Mouse (Mus musculus): ENCODE data around the gene Olfr43.

Olfr43 gene

DNA sequence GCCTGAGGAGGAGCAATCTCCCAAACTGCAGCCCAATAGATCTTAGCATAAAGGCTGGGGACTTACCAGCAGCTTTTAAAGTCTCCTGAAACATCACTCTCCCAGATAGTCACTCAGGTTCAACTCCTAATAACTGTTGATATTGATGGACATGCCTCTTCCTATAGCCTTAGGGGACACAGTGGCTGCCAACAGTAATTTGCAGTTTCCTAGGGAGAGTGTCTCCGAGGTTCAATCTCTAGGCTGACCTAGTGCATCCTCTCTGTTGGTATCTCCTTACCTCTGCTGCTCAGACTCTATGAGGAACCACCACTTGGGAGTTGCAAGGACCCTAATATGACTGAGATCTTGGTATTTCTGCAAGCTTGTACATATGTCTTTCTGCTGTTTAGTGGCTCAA lies at the start of gene Olfr43:
Olfr43 (minus strand) TSS at position 101 of the 400 bp plus-strand sequence.
- DNase-seq (ENCODE audit: extremely low read depth, low read depth, low spot score), result no peak

DNA sequence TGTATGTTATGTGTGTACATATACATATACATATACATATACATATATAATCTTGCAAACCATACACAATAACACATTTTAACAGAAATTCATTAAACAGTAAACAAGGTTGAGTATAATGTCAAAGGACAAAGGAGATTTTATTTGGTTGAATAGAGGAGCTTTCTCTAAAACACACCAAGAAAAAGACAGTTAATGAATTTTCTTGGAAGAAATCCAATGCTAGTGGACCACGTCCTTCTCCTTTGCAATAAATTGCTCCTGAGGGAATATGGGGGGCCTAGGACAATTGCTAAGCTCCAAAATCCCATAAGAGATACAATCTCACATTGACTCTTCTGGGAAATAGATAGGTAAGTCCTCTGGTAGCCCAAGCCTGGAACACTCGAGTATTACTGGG lies 48.3 kb upstream of the Olfr43 start, which contains the start of gene Olfr406:
Olfr406 (plus strand) TSS at position 301 of the 400 bp plus-strand sequence.
- DNase-seq (ENCODE audit: extremely low read depth, low read depth, low spot score), result no peak

DNA sequence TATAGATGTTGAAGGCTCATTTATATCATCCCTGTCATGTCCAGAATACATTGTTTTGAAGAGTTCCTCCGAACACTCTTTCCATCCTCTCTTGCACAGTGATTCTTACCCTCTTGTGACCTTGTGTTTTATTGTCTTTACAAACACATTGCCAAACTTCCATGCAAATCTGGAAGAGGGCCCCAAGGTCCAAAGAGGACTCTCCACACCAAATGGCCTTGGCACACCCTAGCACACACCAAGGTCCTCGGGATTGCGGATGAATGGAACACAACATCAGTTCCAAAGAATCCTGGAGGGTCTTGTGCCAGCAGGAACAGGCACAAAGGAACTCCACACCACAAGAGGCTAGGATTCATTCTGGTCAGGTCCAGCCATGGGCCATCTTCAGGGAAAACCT lies 30.0 kb upstream of the Olfr43 start:
- DNase-seq (ENCODE audit: extremely low read depth, low read depth, low spot score), result no peak

DNA sequence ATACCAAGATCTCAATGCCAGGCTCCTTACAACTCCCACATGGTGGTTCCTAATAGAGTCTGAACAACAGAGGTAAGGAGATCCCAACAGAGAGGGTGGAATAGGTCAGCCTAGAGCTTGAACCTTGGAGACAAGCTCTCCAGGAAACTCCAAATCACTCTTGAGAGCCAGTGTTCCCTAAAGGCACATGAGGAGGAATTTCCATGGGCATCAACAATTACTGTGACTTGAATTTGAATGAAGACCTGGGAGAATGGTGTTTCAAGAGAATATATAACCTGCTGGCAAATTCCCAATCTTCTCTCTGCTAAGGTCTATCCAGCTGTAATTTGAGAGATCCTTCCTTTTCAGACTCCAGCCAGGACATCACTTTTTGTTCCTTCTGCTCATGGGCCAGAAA lies 25.2 kb downstream of the Olfr43 start, which contains the start of gene Olfr403:
Olfr403 (plus strand) TSS at position 301 of the 400 bp plus-strand sequence.
- DNase-seq (ENCODE audit: extremely low read depth, low read depth, low spot score), result no peak

DNA sequence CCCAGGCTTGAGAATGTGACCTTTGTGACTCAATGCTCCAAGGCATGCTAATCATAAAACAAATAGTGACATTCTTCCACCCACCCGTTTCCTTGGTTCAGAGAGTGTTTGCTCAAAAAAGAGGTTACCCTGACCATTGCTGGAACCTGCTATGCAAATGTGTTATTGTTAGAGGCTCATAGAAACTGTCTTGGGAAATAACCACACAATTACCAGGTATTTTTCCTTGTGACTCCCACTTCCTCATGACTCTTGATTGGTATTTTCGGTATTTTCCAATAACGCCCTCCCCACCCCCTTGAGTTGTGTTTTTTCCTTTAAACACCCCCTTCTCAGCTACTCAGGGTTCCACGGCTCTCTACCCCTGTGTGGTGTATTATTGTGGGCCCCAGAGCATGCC lies 27.4 kb downstream of the Olfr43 start:
- DNase-seq (ENCODE audit: extremely low read depth, low read depth, low spot score), result no peak

DNA sequence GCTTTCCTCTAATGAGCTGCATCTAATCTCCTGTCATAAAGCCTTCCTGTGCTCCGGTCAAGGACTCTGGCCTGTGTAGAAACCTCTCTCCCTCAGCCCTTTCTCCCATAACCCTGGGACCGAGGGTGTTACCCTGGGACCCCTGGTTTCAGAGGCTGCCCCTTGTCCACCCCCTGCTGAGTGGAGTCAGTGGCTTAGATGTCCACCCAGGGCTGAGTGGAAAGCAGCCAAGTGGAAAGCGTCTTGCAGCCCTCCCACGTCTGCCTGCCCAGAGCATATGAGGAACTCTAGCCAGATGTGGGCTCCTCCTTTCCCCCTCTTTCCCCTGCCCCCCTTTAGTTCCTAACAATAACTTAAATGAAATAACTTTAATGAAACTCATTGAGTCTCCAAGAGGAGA lies 28.0 kb downstream of the Olfr43 start:
- no peak for DNase-seq (ENCODE audit: extremely low read depth, low read depth, low spot score)

DNA sequence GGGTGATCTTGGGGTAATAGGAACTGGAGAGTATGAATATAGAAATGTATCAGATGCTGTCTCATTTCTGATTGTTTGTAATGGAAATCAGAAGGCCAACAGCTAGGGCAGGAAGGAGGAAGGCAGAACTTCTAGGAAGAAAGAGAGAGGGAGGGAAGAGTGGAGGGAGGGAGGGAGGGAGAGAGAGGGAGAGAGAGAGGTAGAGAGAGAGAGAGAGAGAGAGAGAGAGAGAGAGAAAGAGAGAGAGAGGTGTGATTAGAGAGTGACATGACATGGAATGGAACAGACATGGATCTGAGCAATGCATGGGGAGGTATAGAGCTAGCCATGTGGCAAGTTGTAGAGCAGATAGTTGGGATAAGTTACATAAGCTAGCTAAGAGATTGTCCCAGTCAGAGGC lies 42.4 kb downstream of the Olfr43 start:
- DNase-seq (ENCODE audit: extremely low read depth, low read depth, low spot score), result no peak
